Mouse (Mus musculus): ENCODE results near the gene Ankrd17. TPM values are rescaled to one million over a fixed set of nuclear protein-coding genes. Genes with fewer than 3 reads are reported as not detected.
"Not testable (repeated sequence)": the region's sequence is repeated elsewhere in the genome, so short reads cannot be mapped to it uniquely, and the experiment has no call there.

Ankrd17 gene
- polyA plus RNA-seq, 3 experiments from 2014 or later, result 40.5 to 64.2 (median 52.0) TPM

DNA sequence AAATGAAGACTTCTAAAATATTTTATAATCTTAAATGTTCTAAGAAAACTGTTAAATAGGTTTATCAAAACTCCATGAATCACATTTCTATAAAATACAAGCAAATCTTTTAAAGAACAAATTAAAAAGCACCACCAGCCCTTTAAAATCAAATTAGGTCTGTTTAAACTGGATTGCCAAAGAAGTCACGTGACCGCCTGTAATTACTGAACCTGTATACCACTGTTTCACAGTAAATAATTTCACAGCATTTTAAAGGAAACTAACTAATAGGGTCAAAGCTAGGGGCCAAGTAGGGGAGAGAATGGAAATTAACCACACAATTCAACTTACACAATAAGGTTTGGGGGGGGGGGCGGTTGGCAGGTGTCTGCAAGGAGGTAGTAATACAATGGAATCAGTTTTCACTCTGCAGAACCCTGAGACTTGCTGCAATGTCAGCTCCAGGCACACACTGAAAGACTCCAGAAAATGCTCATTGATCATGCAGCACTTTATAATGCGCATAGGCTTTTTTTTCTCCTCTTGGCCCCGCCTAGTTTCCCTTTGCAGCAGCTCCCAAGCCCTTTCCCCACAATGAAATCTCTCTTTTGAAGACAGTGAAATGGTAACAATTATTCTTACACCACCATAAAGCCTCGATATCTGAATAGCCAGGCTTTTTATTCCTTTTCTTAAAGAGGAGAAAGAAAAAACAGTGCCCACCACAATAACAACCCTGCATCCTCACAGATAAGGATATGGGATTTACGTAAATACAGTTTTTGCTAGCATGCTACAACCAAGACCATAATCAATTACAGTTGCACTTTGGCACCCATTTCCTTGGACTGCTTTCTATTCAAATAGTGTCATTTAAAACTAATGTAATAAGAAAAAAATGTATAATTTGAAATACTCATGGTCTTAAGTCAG lies 27.9 kb downstream of the Ankrd17 start:
- no peak for ATAC-seq

- no peak for ATAC-seq
These were observed 33.9 kb downstream of the Ankrd17 start for GRCm38 (mm10) chr5:90332478-90332877.

- peak; percentile 28 for ATAC-seq
These were observed 35.3 kb downstream of the Ankrd17 start for GRCm38 (mm10) chr5:90331071-90331470.

GRCm38 (mm10) chr5:90298396-90298795 lies 68.0 kb downstream of the Ankrd17 start:
- no peak for ATAC-seq

GRCm38 (mm10) chr5:90289887-90290286 lies 76.5 kb downstream of the Ankrd17 start:
- ATAC-seq, result no peak

DNA sequence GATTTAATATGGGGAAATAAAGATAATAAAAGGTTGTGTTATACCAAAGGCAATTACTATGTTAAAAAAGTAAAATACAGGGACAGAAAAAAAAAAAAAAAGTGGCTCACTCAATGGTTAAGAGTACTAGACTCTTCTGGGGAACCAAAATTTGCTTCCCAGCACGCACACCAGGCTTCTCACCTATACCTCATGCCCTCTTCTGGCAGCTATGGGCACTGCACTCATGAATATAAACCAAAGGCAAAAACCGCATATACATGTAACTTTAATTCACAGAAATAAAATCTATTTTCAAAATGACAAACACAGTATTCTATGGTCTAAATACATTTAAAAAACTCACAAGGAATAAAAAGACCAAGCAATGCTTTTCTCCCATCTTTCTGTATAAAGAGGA lies 79.8 kb downstream of the Ankrd17 start:
- ATAC-seq, result peak; percentile 66

DNA sequence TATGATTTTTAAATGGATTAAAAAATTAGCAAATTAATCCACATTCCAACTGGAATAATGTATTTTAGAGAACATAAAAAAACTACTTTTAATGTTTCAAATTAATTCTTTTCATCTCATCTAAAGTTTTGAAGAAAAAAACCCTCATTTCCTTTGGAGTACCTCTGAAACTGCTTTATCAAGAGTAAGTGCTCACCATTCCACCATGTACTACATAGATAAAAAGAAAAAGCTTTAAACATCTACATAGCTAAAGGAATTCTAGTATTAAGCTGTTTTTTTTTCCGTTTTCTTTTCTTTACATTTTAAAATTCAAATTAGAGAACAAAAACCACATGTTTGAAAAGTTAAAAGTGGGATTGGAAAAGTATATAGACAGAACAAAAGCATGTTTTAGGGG lies 86.3 kb downstream of the Ankrd17 start:
- no peak for ATAC-seq

DNA sequence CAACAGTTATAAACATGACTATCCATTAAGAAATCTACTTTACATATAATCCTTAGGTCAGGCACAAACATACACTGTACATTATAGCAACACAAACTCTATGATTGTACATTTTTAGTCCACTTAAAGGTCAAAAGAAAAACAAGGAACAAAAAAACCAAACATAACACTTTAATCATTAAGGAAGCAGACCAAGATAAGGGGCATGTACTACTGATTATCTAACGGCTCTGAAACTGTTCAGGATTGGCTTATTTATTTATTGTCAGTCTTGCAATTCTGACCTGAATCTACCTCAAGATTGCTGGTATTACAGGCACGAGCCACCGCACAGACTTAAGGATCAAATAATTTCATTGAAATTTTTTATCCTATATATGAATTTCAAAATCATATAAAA lies 87.0 kb downstream of the Ankrd17 start:
- no peak for ATAC-seq

- ATAC-seq, result no peak
These were observed 88.9 kb downstream of the Ankrd17 start for GRCm38 (mm10) chr5:90277443-90277842.

GRCm38 (mm10) chr5:90274806-90275205 lies 91.6 kb downstream of the Ankrd17 start:
- no peak for ATAC-seq

- ATAC-seq, result not testable (repeated sequence)
These were observed 104.1 kb downstream of the Ankrd17 start for GRCm38 (mm10) chr5:90262230-90262629.

DNA sequence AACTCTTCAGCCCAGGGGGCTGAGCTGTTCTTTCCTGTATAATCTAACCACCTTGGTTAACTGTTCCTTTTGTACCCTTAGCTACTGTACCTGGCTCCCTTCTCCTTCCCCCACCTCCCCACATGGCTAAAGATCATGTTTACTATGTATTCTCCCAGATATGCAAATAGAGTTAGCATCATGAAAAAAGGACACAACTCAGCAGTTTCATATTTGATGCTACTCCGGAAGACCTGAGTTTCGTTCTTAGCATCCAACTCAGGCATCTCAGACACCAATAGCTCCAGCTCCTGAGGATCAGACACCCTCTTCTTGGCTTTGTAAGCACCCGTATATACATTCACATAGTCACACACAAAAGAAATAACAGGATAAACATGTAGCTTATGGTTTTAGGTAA lies 109.4 kb downstream of the Ankrd17 start:
- peak; percentile 92 for ATAC-seq

GRCm38 (mm10) chr5:90247503-90247902 lies 118.9 kb downstream of the Ankrd17 start:
- ATAC-seq, result no peak

DNA sequence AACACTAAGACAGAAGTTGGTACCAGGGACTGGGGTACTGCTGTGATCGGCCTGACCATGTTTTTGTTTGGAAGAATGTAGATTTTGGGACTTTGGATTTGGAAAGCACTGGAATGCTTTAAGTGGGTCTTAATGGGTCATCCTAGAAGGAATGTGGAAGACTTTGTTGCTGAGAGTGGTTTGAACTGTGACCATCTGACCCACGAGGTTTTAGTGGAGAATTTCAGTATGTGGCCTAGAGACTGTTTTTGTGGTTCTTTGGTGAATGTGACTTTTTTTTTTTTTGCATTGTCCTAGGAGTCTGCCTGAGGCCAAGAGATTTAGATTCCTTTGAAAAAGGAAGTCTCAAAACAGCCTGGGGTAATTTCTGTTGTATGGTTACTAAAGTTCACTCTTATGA lies 119.4 kb downstream of the Ankrd17 start:
- no peak for ATAC-seq

DNA sequence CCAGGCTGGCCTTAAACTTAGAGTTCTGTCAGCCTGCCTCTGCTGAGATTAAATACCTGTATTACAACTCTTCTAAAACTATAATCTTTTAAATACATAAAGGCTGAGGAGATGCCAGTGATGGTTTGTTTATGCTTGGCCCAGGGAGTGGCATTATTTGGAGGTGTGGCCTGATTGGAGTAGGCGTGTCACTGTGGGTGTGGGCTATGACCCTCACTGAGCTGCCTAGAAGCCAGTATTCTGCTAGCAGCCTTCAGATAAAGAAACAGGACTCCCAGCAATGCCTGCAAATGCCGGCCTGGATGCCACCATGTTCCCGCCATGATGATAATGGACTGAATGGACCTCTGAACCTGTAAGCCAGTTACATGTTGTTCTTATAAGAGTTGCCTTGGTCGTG lies 119.8 kb downstream of the Ankrd17 start:
- ATAC-seq, result no peak

GRCm38 (mm10) chr5:90245416-90245815 lies 121.0 kb downstream of the Ankrd17 start:
- ATAC-seq, result no peak

DNA sequence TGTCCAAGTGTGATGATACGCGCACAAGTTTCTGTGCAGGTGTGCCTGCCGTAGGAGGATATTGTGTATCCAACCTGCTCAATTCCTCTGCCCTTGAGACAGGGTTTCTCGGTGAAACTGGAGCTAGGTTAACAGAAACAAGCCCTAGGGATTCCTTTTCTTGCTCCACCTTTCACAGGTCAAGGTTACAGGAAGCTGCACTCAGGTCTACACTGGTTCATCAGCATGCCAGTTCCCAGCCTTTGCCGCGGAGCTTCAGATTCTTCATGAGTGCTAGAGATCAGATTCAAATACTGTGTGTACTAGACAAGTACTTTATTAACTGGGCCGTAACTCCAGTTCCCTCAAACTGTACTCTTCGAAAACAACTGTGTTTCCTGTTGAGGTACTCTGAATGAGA lies 131.2 kb downstream of the Ankrd17 start:
- ATAC-seq, result peak; percentile 28

- ATAC-seq, result no peak
These were observed 133.1 kb downstream of the Ankrd17 start for GRCm38 (mm10) chr5:90233305-90233704.

DNA sequence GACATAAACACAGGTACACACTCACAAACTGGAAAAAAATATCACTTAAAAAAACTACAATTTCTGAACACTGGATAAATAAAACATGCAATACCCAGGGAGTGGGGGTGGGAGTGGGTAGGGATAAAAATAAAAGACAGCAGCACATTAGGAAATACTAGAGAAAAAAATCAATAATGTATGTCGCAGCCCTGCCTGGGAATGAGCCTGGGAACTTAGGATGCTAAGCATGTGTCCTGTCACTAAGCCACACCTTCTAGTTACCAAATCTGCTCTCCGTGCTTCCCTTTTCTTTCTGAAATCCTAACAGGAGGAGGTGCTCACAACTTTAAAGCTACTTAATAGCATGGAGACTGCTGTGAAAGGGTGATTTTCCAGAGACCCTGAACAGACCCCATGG lies 136.6 kb downstream of the Ankrd17 start:
- no peak for ATAC-seq

GRCm38 (mm10) chr5:90226696-90227095 lies 139.7 kb downstream of the Ankrd17 start:
- ATAC-seq, result no peak

DNA sequence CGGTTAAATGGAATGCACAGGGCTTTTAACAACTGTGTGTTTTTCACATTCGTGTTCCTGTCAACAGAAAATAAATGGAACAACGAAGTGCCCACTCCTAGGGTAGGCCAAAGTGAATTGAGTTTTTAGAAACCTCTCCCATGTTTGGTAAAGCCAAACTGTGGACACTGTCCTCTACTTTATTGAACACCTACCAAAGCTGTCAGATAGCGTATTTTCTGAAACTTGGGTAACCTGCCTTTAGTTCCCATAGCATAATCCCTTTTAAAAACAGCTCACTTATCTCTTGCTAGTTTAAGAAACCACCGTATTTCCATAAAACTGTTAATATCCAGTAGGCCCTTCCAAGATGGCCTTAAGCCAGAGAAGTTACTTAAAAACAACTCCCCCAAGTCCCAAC lies 141.6 kb downstream of the Ankrd17 start:
- ATAC-seq, result no peak

GRCm38 (mm10) chr5:90223534-90224381 lies 142.6 kb downstream of the Ankrd17 start, which contains the start of gene Cox18:
Gene Cox18, minus strand, starts transcription at chr5:90224001.
- peak; percentile 92 for ATAC-seq

GRCm38 (mm10) chr5:90222937-90223336 lies 143.4 kb downstream of the Ankrd17 start:
- ATAC-seq, result no peak
